Mouse (Mus musculus) MEL (cell line): ENCODE data around the gene Eif4g1.

Source experiments
- CTCF ChIP-seq, 3 experiments: IDR thresholded peaks in 2 of 3; conservative IDR thresholded peaks in 1 of 3; 2 replicates each; pipeline ENCODE4 v1.5.1; 2011 to 2012; ENCODE audit warnings: low read length in 3 of 3, low read depth in 2 of 3, mild to moderate bottlenecking in 2 of 3, improper control_type of control experiment in 1 of 3, inconsistent platforms in 1 of 3, mixed read lengths in 1 of 3, moderate library complexity in 1 of 3; ENCODE audit not compliant: control insufficient read depth in 1 of 3, insufficient read depth in 1 of 3, poor library complexity in 1 of 3, severe bottlenecking in 1 of 3
- EP300 ChIP-seq, 2 experiments: IDR thresholded peaks; 2 replicates each; pipeline ENCODE4 v1.6.1; 2011; ENCODE audit warnings: improper control_type of control experiment in 2 of 2, low read length in 2 of 2, low read depth in 1 of 2, mild to moderate bottlenecking in 1 of 2
- GATA1 ChIP-seq: IDR thresholded peaks from 2 replicates; pipeline ENCODE4 v1.6.1; 2011; ENCODE audit warnings: low read depth, low read length, improper control_type of control experiment
- POLR2A ChIP-seq, 2 experiments: IDR thresholded peaks; 2 replicates each; pipeline ENCODE4 v1.6.1; 2011 to 2012; ENCODE audit warnings: low read length in 2 of 2, mild to moderate bottlenecking in 2 of 2, control low read depth in 1 of 2, improper control_type of control experiment in 1 of 2, low read depth in 1 of 2, moderate library complexity in 1 of 2; ENCODE audit not compliant: control insufficient read depth in 1 of 2, insufficient read depth in 1 of 2, poor library complexity in 1 of 2
- RAD21 ChIP-seq: IDR thresholded peaks from 2 replicates; pipeline ENCODE4 v1.6.1; 2011; ENCODE audit warnings: mild to moderate bottlenecking, low read depth, low read length, improper control_type of control experiment
- SMC3 ChIP-seq: IDR thresholded peaks from 2 replicates; pipeline ENCODE4 v1.6.1; 2011; ENCODE audit warnings: low read depth, low read length, improper control_type of control experiment
- TCF12 ChIP-seq: IDR thresholded peaks from 2 replicates; pipeline ENCODE4 v1.6.1; 2014; ENCODE audit warnings: low read depth, mild to moderate bottlenecking, inconsistent platforms, low read length, improper control_type of control experiment, moderate library complexity
- ZMIZ1 ChIP-seq: IDR thresholded peaks from 2 replicates; pipeline ENCODE4 v1.6.1; 2012; ENCODE audit warnings: low read depth, mild to moderate bottlenecking, inconsistent platforms, low read length, improper control_type of control experiment, moderate library complexity

- TF ChIP-seq CTCF (IDR thresholded peaks at IDR 0.05 in 2 of 3, conservative IDR thresholded peaks at IDR 0.05 in 1 of 3; ENCODE audit: control insufficient read depth in 1 of 3, insufficient read depth in 1 of 3, low read depth in 2 of 3, low read length in 3 of 3, poor library complexity in 1 of 3, severe bottlenecking in 1 of 3) (no peak), RAD21 (no peak), POLR2A (IDR thresholded peaks at IDR 0.05; ENCODE audit: control insufficient read depth in 1 of 2, insufficient read depth in 1 of 2, low read depth in 1 of 2, low read length in 2 of 2, poor library complexity in 1 of 2) (no peak), SMC3 (no peak), TCF12 (no peak), EP300 (IDR thresholded peaks at IDR 0.05; ENCODE audit: low read depth in 1 of 2, low read length in 2 of 2) (no peak), ZMIZ1 (no peak), GATA1 (no peak)
Observed at GRCm38 (mm10) chr16:20731688-20732087, 63.6 kb downstream of the Eif4g1 start.
